In the genomic region with DNA sequence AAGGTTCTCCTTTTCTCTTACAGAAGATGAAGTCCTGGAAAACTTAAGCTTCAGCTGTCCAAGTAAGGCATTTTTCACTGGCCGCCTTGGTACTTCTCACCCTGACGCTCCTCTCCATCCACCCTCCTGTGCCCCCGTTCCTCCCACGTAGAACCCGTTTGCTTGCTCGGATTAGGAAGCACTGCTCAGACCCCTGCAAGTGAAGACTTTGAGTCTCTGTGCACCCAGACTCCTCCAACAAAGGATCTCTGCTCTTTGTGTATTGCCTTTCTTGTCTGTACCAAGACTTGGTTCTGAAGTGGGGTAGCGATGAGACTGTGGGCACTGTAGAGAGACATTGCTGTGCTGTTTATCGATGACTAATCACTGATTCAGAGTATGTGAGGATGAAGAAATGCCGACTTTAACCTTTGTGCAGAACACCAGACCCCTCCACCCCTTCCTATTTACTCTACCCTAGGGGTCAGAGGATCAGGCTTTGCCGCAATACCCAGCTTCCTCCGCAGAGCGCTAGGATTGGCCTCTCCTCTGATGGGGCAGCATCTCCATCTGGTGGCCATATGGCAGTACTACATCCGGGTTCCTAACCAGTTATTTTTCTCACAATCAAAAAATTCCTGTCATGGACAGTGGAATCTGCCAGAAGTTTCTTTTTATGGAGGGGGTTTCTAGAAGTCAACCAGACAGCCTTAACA, we compare ENCODE assay signal across 8 mouse cellular contexts. TPM values are rescaled to one million over a fixed set of nuclear protein-coding genes. Genes with fewer than 3 reads are reported as not detected.
DNase-seq lines count a peak whose midpoint lies in the region; ATAC-seq lines count a peak whose summit lies in the region.

No protein-coding gene starts in this region.

- H3K9me3 ChIP-seq in intestine, embryonic 15.5 days = no peaks in the 10 kb centered on the region

- peak overlapping the region; percentile 42 for H3K4me3 ChIP-seq in intestine, embryonic 15.5 days (replicated peaks)

- peak overlapping the region; percentile 56; the same call in 1 of the 2 replicates for H3K9ac ChIP-seq in intestine, embryonic 15.5 days

- no peaks in the 10 kb centered on the region for H3K27me3 ChIP-seq in intestine, embryonic 15.5 days (replicated peaks)

- peak; percentile 87 for ATAC-seq in intestine, embryonic 15.5 days
- ATAC-seq in megakaryocyte progenitor cell, adult 5-6 weeks (replicated peaks; ENCODE audit: poor library complexity) = peak; percentile 99
- ATAC-seq in erythroid progenitor cell, adult 5-6 weeks (replicated peaks; ENCODE audit: low FRiP score, poor library complexity, severe bottlenecking) = no peak

- peak; percentile 60 for DNase-seq in adrenal gland, adult 2 months
- DNase-seq in cerebellum, postnatal 4 days (ENCODE audit: low spot score in 2 of 2) = peak; percentile 78 to 79
- peak; percentile 69 for DNase-seq in gastrocnemius, postnatal 10 days
- DNase-seq in left cerebral cortex, adult 9 months (ENCODE audit: low spot score in 2 of 2) = peak; percentile 5 to 77
- DNase-seq in right cerebral cortex, postnatal 25 days = peak; percentile 59

- peak overlapping the region; percentile 77 for H3K27ac ChIP-seq in intestine, embryonic 15.5 days

- WGBS in intestine, embryonic 15.5 days = 39% methylated on average over 13 of the region's 13 CpGs

- H3K36me3 ChIP-seq in intestine, embryonic 15.5 days = no peaks in the 10 kb centered on the region

- H3K4me1 ChIP-seq in intestine, embryonic 15.5 days (replicated peaks) = 0 out of 2 replicates have a peak, but pooled peaks cover 3% of the 10 kb centered on the region

- H3K4me2 ChIP-seq in intestine, embryonic 15.5 days (replicated peaks) = peak overlapping the region; percentile 39

RNA-seq across cellular contexts. Expression of a gene that starts 0.9 kb away (rescaled TPM):
- 10 to 100 TPM in 1 of 2 experiments, under 1 TPM in 1; 0.90 to 12.2 TPM for total RNA-seq in adrenal gland, adult 2 months (2021)
- polyA plus RNA-seq in adrenal gland, adult 2 months (2012; rRNA removed) = 0.07 TPM in 1 of 2 replicates, not detected in the other
- 1 to 10 TPM in 1 of 2 experiments, under 1 TPM in 1; 0.05 to 1.7 TPM for total RNA-seq in gastrocnemius, postnatal 10 days (2021)
- polyA plus RNA-seq in intestine, embryonic 15.5 days (2015; fragmentation: Nextera tagmentation; extraction: Ambion mirVana) = 54.4 and 55.7 TPM in 2 replicates
- under 0.01 TPM in 1 of 2 replicates, not detected in the other for total RNA-seq in megakaryocyte progenitor cell, adult 5-6 weeks (2015)
- total RNA-seq in megakaryocyte progenitor cell, adult 5-6 weeks (2017) = 0.10 TPM in 1 of 2 replicates, not detected in the other
- total RNA-seq in erythroid progenitor cell, adult 5-6 weeks (2015; ENCODE audit: low replicate concordance) = not detected in 2 replicates
- total RNA-seq in erythroid progenitor cell, adult 5-6 weeks (2017; ENCODE audit: low replicate concordance) = not detected in 2 replicates
